Mouse (Mus musculus) forebrain, postnatal 0 days (tissue): ENCODE data around the gene Iglon5. TPM values are rescaled to one million over a fixed set of nuclear protein-coding genes. Genes with fewer than 3 reads are reported as not detected.

Experiments used
- ATAC-seq: fragments of 200-750 bp; cut with Nextera tagmentation; 2 replicates; pipeline ENCODE4 v1.8.0; 2017; ENCODE audit warnings: mild to moderate bottlenecking, moderate library complexity
- DNase-seq: peaks from one replicate; pipeline ENCODE4 v3.0.0-alpha.2; 2015
- H3K27ac ChIP-seq: fragments of 300-500 bp; sonication (generic); 2 replicates; pipeline ENCODE4 v1.5.1; 2014; ENCODE audit warnings: low read depth, mild to moderate bottlenecking, antibody characterized with exemption, low read length, moderate library complexity, mixed read lengths
- H3K27me3 ChIP-seq: fragments of 300-500 bp; sonication (generic); 2 replicates; pipeline ENCODE4 v1.6.1; 2014; ENCODE audit warnings: mild to moderate bottlenecking, low read length, mixed read lengths; ENCODE audit not compliant: insufficient read depth
- H3K36me3 ChIP-seq: fragments of 300-500 bp; sonication (generic); 2 replicates; pipeline ENCODE4 v1.6.1; 2014; ENCODE audit warnings: mild to moderate bottlenecking, moderate library complexity; ENCODE audit not compliant: insufficient read depth
- H3K4me1 ChIP-seq: fragments of 300-500 bp; sonication (generic); 2 replicates; pipeline ENCODE4 v1.6.1; 2014; ENCODE audit warnings: antibody characterized with exemption; ENCODE audit not compliant: insufficient read depth
- H3K4me2 ChIP-seq: fragments of 300-500 bp; sonication (generic); 2 replicates; pipeline ENCODE4 v1.6.1; 2014; ENCODE audit warnings: low read depth, mild to moderate bottlenecking, moderate library complexity
- H3K4me3 ChIP-seq: fragments of 300-500 bp; sonication (generic); 2 replicates; pipeline ENCODE4 v1.5.1; 2014; ENCODE audit warnings: low read depth, low read length, mixed read lengths
- H3K9ac ChIP-seq: fragments of 300-500 bp; sonication (generic); 2 replicates; pipeline ENCODE4 v1.6.1; 2014; ENCODE audit warnings: mild to moderate bottlenecking
- H3K9me3 ChIP-seq: fragments of 300-500 bp; sonication (generic); 2 replicates; pipeline ENCODE4 v1.6.1; 2016; ENCODE audit warnings: low read length
- CTCF ChIP-seq: sonication (generic); IDR thresholded peaks from 2 replicates; pipeline ENCODE4 v1.5.1; 2016; ENCODE audit warnings: antibody characterized with exemption, control low read depth, low read depth
- WGBS: fragments of 180-500 bp; shearing (Covaris S2); extraction: QIAGEN DNeasy Blood & Tissue Kit; methylation state at CpG from one replicate; pipeline ENCODE4 v1.1.7; 2014; 5-methylcytosine and 5-hydroxymethylcytosine counted together
- polyA plus RNA-seq: library from polyadenylated mRNA; unstranded; fragments of >200 nt; fragmentation: Nextera tagmentation; extraction: Ambion mirVana; gene quantifications from 2 replicates; pipeline ENCODE4 v1.2.1, GENCODE M21; 2015
- total RNA-seq: library from RNA; depleted of rRNA; stranded (reverse); fragments of >200 nt; gene quantifications from 2 replicates; pipeline ENCODE4 v1.2.3, GENCODE M21; 2014

Iglon5 gene
- total and polyA plus RNA-seq, 2 experiments from 2014 or later: 4.4 to 24.9 TPM

DNA sequence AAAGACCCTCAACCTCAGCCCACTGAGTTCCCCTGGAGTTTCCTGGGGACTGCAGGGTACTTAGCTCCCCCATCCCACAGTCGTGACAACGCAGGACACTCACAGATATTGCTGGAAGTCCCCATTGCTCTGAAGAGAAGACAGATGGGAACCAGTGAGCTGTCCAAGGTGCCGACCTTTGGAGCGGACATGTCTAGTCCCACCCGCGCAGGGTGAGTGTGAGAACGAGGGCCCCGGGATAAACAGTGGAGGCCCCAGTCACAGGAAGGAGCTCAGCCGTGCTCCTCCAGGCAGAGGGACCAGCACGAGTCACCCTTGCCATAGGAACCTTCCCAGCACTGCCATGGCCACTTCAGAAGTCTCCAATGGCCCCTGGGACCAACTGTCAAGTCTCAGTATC lies 6.6 kb downstream of the Iglon5 start:
- H3K4me3 ChIP-seq: no peak overlapping the region
- H3K27ac ChIP-seq: no peak overlapping the region
- H3K9me3 ChIP-seq: no peaks in the 10 kb centered on the region
- no peaks in the 10 kb centered on the region for H3K27me3 ChIP-seq
- no peak for TF ChIP-seq CTCF
- H3K4me2 ChIP-seq: no peak overlapping the region
- H3K9ac ChIP-seq: no peak overlapping the region
- 29% methylated on average over 10 of the region's 10 CpGs for WGBS
- peaks cover 8% of the 10 kb centered on the region for H3K36me3 ChIP-seq
- DNase-seq (no peak), ATAC-seq (no peak)
- no peaks in the 10 kb centered on the region for H3K4me1 ChIP-seq

DNA sequence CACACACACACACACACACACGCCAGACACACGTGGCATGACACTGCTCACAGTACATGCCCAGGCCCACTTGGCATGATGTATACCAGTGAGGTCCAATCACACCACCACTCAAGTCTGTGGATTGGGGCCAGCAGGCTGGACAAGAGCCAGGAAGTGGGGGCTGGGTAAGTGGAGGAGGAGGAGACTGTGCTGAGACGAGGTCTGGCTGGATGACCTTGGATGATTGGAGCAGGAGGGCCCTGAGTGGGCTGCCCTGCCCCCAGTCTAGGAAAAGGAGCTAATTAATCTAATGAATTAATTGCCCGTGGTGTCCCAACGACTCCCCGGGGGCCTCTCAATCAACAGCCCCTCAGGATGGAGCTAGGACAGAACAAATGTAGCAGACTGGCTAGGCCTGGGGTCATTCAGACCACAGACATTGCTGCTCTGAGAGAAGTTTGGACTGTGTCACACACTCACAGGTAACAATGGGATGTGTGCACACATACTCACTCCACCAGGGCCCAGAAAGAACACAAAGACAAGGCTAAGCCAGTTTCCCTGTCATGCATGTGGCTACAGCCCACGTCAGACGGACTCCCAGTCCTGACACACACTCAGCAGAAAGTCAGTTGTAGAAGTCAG lies 7.7 kb downstream of the Iglon5 start:
- no peak overlapping the region for H3K4me3 ChIP-seq
- no peaks in the 10 kb centered on the region for H3K9me3 ChIP-seq
- no peaks in the 10 kb centered on the region for H3K4me1 ChIP-seq
- WGBS: 27% methylated on average over 8 of the region's 8 CpGs
- no peak overlapping the region for H3K4me2 ChIP-seq
- peaks cover 14% of the 10 kb centered on the region for H3K36me3 ChIP-seq
- no peaks in the 10 kb centered on the region for H3K27me3 ChIP-seq
- ATAC-seq (peak; percentile 45), DNase-seq (peak; percentile 47)
- H3K27ac ChIP-seq: no peak overlapping the region
- no peak overlapping the region for H3K9ac ChIP-seq
- no peak for TF ChIP-seq CTCF

DNA sequence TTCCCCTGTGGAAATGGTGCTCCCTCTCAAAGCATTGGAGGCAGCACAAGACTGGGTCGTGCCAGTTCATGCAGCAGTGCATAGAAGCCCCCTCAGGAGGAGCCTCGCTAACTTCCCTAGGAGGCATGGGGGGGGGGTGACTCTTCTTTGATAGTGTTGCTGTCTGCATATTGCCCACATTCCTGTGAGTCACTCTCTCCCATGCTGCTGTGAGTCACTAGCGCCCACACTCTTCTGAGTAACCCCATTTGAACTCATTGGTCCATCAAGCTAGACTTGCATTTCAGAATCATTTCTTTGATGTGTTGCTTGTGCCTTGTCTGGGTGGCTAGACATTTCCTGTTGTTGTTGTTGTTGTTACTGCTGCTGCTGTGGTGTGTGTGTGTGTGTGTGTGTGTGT lies 8.7 kb downstream of the Iglon5 start:
- Histone ChIP-seq H3K9me3 (no peaks in the 10 kb centered on the region), H3K27me3 (no peaks in the 10 kb centered on the region), H3K4me3 (no peak overlapping the region), H3K27ac (no peak overlapping the region), H3K36me3 (peaks cover 14% of the 10 kb centered on the region), H3K4me1 (no peaks in the 10 kb centered on the region), H3K9ac (no peak overlapping the region), H3K4me2 (no peak overlapping the region)
- 66% methylated on average over 3 of the region's 3 CpGs for WGBS
- no peak; the same call in 1 of the 2 replicates for ATAC-seq
- no peak for TF ChIP-seq CTCF
- DNase-seq: no peak

DNA sequence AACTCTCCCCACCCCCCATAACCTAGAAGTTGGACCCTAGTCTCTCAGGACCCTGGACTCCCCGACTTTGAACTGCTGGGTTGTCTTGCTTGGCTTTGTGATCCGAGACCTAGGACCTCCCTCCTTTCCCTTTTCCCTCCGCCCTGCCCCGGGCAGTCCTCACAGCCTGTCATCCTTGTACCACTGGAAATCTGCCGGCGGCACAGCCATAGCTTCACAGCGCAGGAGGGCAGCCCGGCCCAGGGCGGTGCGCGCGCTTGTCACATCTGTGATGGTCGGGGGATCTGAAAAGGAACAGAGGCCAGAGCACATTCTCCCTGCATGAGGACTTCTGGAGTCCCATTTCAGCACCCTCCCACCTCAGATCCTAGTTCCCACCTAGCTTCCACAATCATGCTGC lies 13.5 kb downstream of the Iglon5 start:
- H3K4me3 ChIP-seq: no peak overlapping the region
- no peaks in the 10 kb centered on the region for H3K4me1 ChIP-seq
- H3K4me2 ChIP-seq: no peak overlapping the region
- WGBS: 23% methylated on average over 13 of the region's 13 CpGs
- DNase-seq (no peak), ATAC-seq (no peak)
- H3K27me3 ChIP-seq: no peaks in the 10 kb centered on the region
- H3K36me3 ChIP-seq: peaks cover 26% of the 10 kb centered on the region
- no peak overlapping the region for H3K9ac ChIP-seq
- TF ChIP-seq CTCF: no peak
- no peaks in the 10 kb centered on the region for H3K9me3 ChIP-seq
- no peak overlapping the region for H3K27ac ChIP-seq

DNA sequence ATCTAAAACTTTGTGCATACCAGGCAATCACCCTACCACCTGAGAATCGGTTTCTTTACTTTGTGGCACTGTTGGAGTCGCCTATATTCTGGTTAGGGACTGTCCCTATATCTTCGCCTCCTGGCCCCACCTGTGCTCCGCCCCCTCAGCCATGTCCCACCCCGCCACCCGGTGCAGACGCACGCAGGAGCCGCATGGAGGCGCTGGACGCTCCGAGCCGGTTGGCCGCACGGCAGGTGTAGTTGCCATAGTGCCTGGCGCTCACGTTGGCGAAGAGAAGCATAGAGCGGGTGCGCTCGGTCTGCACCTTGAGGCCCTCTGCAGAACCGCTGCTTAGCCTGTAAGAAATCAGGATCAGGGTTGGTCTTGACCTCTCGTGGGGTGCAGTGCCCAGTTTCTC lies 14.2 kb downstream of the Iglon5 start:
- peaks cover 26% of the 10 kb centered on the region for H3K36me3 ChIP-seq
- peak; percentile 30; the same call in 1 of the 2 replicates for ATAC-seq
- H3K4me2 ChIP-seq: no peak overlapping the region
- no peak overlapping the region for H3K4me3 ChIP-seq
- H3K9me3 ChIP-seq: no peaks in the 10 kb centered on the region
- no peaks in the 10 kb centered on the region for H3K4me1 ChIP-seq
- H3K27me3 ChIP-seq: no peaks in the 10 kb centered on the region
- no peak for DNase-seq
- 22% methylated on average over 23 of the region's 23 CpGs for WGBS
- peak; percentile 37; the same call in 1 of the 2 replicates for TF ChIP-seq CTCF
- no peak overlapping the region for H3K27ac ChIP-seq
- H3K9ac ChIP-seq: no peak overlapping the region

DNA sequence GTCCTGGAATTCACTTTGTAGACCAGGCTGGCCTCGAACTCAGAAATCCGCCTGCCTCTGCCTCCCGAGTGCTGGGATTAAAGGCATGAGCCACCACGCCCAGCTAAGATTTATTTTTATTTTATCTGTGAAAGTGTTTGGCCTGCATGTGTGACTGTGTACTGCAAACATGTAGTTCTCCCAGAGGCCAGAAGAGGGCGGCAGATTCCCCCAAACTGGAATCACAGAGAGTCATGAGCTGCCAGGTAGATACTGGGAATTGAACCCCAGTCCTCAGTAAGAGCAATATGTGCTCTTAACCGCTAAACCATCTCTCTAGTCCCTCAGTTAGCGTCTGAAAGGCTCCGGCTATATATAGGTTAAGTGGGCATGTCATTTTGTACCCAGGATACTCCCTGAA lies 19.5 kb downstream of the Iglon5 start:
- H3K9me3 ChIP-seq: no peaks in the 10 kb centered on the region
- no peaks in the 10 kb centered on the region for H3K4me1 ChIP-seq
- H3K4me3 ChIP-seq: no peak overlapping the region
- no peak overlapping the region for H3K9ac ChIP-seq
- whole genome bisulfite sequencing: 43% methylated on average over 8 of the region's 8 CpGs
- no peaks in the 10 kb centered on the region for H3K27me3 ChIP-seq
- ATAC-seq: no peak
- peaks cover 8% of the 10 kb centered on the region; the same call in 1 of the 2 replicates for H3K36me3 ChIP-seq
- peak; percentile 49 for DNase-seq
- TF ChIP-seq CTCF: peak; percentile 62
- no peak overlapping the region for H3K27ac ChIP-seq
- H3K4me2 ChIP-seq: no peak overlapping the region

DNA sequence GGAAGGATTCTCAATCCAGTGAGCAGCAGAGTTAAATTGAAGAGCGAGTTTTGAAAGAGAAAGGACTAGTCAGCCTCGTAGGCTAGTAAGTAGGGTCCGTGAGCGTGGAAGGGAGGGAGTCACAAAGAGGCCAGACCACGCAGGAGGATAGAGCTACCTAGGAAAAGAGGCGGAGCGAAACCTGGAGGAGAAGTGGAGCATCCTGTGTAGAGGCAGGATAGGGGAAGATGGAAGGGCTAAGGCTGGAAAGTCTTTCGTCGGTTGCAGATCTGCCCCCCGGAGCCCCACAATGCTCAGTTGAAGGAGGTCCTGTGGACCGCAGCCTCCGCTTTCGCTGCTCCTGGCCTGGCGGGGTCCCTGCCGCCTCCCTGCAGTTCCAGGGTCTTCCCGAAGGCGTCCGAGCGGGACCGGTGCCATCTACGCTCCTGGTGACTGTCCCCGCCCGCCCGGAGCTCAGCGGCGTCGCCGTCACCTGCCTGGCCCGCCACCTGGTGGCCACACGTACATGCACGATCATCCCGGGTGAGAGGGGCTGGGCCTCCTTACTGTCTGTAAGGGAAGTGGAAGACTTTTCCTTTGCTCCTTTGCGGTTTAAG lies 23.7 kb downstream of the Iglon5 start:
- Histone ChIP-seq H3K4me1 (no peaks in the 10 kb centered on the region), H3K9ac (peak overlapping the region; percentile 43), H3K27me3 (no peaks in the 10 kb centered on the region), H3K36me3 (no peaks in the 10 kb centered on the region), H3K27ac (0 out of 2 replicates have a peak overlapping the region, but pooled peaks have one; percentile 15), H3K4me3 (peak overlapping the region; percentile 44), H3K4me2 (peak overlapping the region; percentile 84), H3K9me3 (no peaks in the 10 kb centered on the region)
- peak; percentile 94 for TF ChIP-seq CTCF
- ATAC-seq (peak; percentile 82), DNase-seq (peak; percentile 86)
- WGBS: 3% methylated on average over 33 of the region's 33 CpGs
